Mouse (Mus musculus): Measurements from ENCODE around the gene Adra1d.

The Adra1d gene

DNA sequence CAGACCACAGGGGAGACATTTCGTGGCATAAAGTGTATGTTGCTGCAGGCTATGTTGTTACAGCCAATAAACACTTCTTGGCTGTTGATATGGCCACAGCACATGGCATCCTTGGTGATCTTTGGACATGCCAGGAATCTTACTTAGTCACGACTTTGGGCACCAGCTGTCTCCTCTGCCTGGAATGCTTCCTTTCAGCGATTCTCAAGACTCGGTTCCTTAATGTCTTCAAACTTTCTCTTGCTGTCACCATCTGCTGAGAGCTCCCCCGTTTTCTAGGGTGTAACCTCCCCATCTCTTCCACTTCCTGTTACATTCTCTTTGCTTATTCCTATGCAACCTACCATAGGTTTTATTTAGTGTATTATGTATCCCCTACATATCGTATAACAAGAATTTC lies 22.3 kb downstream of the Adra1d start:
- no peak for DNase-seq (ENCODE audit: low read depth, low spot score)

DNA sequence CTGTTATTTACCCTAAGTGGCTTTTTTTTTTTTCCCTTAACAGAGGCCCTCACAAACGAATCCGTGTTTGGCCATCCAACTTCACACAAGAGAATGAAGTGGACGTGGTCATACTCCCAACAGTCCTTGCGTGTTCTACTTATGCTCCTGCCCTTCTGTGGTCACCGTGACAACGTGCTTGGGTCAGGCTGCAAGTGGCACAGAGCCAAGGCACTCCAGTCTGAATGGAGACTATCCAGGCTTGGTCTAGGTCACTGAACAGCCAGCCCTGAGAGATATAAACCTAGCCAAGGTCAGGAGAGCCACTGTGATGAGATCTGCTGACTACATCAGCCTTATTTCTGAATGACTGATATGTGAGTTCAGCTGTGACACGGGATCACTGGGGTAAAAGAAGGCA lies 23.7 kb downstream of the Adra1d start:
- no peak for DNase-seq (ENCODE audit: low read depth, low spot score)

DNA sequence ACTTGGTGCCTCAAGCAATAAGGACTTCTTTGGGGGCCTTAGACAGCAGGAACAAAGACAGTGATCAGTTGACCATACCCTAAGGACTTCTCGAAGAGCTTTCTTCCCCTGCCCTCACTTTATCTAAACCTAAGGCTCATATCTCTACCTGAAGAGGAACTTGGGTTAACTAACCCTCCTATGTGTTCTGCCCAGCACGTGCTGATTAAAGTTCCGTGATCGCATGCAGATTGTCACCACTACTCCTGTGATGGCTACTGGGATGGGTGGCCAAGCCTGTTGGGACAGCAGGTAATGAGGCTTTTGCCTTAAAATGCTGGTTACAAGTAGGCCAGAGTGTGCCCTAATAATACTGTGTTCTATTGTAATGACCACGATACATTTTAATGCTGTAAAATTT lies 26.9 kb downstream of the Adra1d start:
- DNase-seq (ENCODE audit: low read depth, low spot score), result no peak

DNA sequence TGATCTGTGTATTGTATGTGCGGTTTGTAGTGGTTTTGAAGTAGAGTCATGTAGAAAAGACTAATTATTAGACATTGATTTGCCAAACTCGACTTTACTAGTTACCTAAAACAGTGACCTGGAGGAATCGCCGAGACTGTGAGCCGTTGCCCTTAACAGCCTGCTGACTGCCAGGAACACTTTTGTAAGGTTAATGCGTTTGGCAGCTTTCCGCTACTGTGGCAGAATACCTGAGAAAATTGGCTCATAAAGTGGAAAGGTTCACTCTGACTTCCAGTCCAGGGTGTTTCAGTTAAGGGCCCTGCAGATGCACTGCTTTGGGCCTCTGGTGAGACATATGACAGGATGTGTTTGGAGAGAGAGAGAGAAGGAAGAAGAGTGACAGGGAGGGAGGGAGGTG lies 30.8 kb downstream of the Adra1d start:
- DNase-seq (ENCODE audit: low read depth, low spot score), result no peak

DNA sequence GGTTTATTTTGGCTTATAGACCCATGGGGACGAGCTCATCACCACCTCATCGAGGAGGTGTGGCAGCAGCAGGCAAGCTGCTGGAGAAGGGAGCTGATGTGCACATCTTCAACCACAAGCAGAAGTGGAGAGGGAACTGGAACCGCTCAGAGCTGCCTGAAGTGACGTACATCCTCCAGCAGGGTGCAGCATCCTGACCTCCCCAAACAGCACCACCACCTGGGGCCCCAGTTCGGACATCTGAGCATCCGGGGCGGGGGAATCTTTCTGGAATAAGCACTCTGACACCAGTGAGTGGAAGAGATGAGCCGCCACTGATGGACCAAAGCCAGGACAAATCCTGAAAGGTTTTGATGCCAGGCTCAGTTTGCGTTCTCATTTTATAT lies 31.5 kb downstream of the Adra1d start:
- no peak for DNase-seq (ENCODE audit: low read depth, low spot score)

DNA sequence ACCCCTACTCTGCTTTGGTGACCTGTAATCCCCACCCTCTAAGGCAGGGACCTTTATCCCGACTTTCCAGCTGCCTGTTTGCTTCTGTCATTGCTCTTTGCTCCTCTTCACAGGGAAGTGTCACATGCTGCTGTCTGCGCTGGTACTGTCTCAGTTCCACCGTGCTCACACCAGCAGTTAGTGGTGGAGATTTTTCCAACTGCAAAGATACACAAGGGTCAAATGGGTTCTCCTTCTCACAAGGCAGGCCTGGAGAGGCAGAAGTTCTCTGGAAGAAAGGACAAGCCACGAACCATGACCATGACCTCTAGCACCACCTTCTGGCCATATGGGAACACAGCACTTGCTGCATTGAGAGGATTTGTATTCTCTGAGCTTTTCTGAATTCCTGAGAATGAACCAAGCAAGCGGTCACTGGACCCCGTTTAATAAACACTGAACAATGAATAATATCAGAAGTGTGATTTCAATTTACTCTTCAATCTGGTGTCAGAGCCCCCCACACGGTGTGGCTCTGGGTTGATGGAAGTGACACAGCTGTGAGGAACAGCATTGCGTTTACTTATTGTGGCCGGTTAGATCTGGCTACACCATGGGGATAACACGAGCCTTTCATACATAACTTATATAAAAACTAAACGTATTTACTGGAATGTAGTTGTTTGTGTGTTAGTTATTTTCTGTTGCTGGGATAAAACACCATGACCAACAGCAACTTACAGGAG lies 32.0 kb downstream of the Adra1d start:
- DNase-seq (ENCODE audit: low read depth, low spot score), result no peak

DNA sequence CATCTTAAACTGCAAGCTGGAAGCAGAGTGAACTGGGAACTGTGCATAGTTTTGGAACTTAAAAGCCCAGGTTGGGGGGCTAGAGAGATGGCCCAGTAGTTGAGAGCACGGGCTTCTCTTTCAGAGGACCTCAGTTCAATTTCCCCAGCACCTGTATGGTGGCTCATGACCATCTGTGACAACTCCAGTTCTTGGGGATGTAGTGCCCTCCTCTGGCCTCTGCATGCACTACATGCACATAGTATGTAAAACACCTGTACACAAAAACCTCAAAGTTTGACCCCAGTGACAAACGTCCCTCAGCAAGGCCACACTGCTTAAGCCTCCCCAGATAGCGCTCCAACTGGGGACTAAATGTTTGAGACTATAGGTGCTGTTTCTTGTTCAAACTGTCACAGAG lies 35.0 kb downstream of the Adra1d start:
- DNase-seq (ENCODE audit: low read depth, low spot score), result no peak

DNA sequence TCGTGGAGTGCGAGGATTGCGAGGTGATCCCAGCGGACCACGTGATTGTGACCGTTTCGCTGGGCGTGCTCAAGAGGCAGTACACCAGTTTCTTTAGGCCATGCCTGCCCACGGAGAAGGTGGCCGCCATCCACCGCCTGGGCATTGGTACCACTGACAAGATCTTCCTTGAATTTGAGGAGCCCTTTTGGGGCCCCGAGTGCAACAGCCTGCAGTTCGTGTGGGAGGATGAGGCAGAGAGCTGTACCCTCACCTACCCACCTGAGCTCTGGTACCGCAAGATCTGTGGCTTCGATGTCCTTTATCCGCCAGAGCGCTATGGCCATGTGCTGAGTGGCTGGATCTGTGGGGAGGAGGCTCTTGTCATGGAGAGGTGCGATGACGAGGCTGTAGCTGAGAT lies 41.3 kb downstream of the Adra1d start:
- DNase-seq (ENCODE audit: low read depth, low spot score), result no peak

DNA sequence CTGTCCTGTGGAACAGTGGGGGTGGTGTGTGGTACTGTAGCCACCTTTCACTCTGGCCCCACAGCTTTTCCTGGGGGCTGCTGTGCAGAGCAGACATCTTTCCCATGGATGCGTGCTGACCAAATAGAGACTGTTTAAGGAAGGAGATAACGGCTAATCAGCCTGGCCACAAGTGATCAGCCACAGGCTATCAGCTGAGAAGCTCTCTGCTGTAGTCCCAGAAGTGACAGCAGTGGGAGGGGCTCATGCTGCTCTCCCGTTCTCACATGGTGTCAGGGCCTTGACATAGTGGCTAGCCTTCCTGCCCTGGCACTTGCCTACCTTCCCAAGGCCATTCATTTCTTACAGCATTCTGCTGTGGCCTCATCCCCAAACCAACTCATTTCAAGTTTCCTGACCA lies 43.3 kb downstream of the Adra1d start:
- no peak for DNase-seq (ENCODE audit: low read depth, low spot score)

DNA sequence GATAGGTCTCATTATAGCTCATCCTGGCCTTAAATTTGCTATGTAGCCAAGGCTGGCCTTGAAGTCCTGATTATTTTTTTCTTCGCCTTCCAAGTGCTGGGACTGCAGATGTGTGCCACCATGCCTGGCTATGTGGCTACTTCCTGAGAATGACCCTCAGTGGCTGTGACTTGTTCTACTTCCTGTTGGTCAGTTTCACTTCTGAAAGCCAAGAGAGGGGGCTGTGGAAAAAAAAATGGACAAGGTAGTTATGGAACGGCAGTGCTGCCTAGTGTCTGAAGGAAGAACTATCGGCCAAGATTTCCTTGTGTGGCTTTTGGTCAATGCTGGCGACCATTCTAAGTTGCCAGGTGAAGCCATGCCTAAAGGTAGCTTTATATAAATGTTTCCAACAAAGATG lies 44.5 kb downstream of the Adra1d start:
- DNase-seq (ENCODE audit: low read depth, low spot score), result no peak

DNA sequence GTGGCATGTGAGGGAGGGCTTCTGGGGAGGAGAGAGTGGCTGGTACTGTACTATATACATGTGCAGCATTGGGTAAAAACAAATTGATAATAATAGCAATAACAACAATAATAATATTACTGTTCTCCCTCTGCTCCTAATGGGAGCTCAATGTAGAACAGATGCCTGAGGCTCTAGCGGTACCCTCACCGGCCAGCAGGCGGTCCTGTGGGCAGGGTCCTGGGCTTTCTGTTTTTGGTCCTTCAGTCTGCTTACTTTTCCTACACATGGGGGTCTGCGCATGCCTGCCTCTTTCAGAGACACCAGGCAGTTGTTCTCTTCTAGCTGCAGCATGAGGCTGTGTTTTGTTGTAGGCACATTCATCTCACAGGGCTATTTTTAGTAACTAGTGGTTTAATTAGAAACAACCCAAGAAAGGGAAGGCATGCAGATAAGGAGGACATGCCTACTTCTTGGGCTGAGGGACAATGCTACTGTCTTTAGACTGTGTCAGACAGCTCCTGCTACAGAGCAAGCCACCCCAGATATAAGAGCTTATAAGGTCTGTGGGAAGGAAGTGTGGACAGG lies 47.9 kb downstream of the Adra1d start:
- DNase-seq (ENCODE audit: low read depth, low spot score), result no peak

DNA sequence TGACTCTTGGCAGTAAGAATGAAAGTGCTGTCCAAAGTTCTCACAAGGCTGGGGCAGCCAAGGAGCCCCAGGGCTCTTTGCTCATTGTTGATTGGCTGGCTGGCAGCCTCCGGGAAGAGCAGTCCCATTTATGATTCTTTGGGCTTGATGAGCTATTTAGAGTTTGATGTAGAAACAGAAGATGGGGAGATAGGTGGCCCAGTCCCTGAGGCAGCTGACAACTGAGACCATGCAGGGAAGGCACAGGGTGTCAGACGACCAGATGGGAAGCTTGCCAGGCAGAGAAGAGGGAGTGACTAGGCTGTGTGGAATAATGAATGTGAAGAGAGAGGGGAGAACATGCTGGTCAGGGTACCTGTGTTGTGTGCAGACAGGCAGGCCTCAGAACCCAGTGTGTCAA lies 48.6 kb downstream of the Adra1d start:
- no peak for DNase-seq (ENCODE audit: low read depth, low spot score)

DNA sequence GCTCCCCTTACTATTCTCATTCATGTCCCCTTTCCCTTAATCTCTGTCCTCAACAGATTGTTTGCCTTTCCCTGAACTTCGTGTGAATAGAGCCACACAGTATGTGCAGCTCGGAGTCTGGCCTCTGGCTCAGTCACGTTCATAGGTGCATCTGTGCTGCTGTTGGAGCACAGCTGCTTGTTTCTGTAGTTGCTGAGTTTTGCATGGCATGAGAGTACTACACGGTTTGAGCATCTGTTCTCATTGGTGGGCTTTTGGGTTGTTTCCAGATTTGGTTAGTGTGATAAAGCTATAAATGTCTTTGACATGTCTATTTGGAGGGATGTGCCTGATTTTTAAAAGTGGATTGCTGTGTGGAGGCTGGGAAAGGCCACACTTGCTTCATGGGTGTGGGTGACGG lies 51.6 kb downstream of the Adra1d start:
- no peak for DNase-seq (ENCODE audit: low read depth, low spot score)

DNA sequence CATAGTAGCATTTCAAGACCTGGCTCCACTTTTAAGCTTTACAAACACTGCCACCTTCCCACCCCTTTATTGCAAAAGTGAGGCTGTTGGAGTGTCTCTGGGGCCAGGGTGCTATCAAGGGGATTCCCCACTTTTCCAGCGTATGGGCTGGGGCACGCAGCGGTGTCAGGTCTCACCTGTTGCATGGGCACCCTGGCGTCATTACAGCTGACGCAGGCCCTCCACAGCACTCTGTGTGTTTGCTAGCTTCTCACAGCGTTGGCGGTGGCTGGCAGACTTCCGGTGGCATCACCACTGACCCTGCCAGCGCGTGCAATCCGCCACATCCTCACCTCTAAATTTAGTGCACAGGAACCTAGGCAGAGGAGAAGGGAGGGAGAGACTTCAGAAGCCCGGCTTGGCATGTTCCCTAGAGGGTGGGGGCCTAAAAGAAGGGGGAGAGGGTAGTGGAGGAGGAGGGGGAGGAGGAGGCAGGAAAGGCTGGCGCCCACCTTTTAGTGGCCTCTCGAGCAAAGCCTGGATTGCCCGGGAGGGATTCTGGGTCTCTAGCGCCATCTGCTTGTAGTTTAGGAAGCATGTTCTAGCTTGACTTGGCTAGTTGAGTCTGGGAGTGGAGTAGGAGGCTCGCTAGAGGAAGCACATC lies 52.3 kb downstream of the Adra1d start:
- no peak for DNase-seq (ENCODE audit: low read depth, low spot score)

DNA sequence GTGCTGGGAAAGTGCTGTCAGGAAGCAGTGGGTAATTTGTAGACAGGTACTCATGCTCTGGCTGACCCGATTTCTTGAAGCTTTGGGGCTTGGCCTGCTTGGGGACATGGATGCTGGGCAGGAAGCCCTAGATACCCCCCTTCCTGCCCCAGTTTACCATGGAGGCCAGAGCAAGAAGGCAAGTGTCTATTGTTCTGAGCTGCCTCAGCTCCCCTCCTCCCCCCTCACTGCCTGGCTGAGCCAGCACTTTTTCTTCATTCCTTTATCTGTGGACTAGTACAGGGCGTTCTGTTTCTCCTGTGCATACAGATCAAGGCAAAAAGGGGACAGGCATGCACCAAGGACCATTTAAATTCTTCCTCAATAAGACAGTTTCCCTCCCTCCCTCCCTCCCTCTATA lies 53.6 kb downstream of the Adra1d start:
- no peak for DNase-seq (ENCODE audit: low read depth, low spot score)

DNA sequence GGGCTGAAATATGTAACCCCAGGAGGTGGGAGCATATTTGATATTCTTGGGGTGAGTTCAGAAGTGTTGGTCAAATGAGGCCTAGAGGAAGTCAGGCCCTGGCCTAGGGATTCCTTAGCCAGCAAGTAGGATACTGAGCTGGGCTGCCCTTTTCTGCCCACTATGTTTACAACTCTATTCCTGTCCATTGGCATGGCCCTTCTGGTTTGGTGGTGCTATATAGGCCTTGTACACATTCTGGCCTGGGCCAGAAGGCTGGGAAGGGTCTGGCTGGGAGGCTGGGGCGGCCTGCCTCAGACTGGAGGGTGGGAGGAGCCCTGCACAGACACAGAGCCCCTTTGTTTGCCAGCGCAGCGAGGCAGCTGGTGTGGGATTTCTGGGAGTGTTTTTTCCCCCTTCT lies 55.7 kb downstream of the Adra1d start:
- no peak for DNase-seq (ENCODE audit: low read depth, low spot score)

DNA sequence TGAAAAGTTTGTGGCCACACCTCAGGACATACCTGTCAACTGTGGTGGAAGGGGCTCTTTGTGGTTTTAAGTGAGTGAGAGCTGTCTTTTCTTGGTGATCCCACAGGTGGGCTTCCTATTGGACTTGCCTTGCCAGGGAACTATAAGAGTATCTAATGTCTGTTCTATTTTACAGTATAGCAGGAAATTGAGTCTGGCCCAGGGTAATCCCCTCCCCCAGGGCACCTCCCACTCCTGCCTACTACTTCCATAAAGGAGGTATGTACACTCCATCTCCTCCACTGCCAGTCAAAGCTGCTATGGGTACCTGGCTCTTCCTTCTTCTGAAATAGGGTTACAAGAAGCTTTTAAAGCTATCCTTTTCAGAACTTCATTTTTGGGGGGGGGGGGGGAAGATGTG lies 56.7 kb downstream of the Adra1d start:
- DNase-seq (ENCODE audit: low read depth, low spot score), result no peak

DNA sequence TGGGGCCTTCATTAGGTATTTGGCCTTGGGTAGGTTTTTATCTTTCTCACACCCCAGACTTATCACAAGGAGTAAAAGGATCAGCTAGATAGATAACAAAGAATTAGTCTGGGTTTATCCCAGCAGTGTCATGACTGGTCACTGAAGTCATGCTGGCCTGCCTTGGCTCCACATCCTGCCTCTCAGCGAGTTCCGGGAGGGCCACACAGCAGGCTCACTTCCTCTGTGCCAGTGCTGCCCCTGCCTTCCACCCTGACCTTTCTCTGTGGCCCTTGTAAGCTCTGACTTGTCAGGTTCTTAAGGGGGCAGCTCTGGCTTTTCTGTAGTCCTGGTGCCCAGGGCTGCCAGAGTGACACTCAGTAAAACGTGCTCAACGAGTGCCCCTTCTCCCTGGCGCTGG lies 59.5 kb downstream of the Adra1d start:
- DNase-seq (ENCODE audit: low read depth, low spot score), result no peak

DNA sequence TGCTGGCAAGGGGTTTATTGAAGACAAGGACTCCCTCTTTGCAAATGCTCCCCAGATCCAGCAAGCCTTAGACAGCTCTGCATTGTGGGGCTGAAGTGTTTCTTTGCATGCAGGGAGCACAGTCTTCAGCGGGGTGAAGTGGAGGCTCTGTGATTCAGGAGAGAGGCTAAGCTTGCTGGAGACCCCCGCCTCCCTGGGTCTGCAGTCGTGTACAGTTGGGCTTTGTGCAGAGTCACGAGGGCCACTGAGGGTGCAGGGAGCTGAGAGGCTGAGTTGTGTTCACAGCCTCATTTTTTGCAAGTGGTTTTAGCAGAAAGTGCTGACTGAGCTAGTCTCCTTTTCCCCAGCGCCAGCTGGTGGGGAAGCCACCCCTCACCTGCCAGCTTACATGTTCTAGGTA lies 60.2 kb downstream of the Adra1d start:
- no peak for DNase-seq (ENCODE audit: low read depth, low spot score)

DNA sequence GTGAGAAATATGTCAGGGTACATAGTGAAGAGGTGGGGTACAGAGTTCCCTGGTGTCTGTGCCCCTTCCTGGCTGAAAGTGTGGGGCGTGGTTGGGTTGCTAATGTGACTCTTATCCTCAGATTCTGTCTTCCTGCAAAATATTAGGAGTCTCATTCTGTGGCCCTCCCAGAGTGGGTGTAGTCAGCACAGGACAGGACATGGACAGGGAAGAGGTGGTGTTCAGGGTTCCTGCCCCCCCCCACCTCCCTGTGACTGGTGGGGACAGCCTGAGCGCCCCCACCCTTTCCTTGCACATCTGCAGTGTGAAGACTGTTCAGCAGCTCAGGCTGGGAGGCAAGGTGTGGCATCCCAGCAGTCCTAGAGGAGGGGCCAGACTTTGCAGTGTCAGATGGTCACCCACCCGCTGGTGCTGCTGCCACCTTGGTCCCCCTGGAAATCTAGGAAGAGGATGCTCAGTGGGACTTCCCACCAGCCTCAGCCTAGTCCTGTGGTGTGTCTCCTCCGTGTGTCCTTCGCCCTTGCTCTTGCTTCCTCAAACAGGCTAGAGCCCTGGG lies 62.7 kb downstream of the Adra1d start:
- DNase-seq (ENCODE audit: low read depth, low spot score), result no peak

DNA sequence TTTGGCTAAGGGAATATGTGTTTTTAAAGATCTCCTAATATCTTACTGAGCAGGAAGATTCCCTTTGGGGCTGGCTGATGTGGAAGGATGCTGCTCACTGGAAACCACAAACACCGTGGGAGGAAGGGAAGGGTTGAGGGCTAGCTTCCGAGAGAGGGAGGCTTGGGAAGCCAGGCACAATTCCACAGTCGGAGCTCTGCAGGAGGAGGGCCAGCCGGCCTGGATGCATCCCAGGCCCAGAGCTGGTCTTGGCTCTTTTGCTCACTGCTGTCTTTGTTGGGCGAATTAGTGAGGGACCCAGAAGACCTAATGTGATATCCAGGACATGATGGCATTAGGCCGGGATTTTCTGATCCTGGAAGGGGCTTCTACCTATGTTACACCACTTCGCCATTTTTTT lies 63.9 kb downstream of the Adra1d start:
- DNase-seq (ENCODE audit: low read depth, low spot score), result no peak

DNA sequence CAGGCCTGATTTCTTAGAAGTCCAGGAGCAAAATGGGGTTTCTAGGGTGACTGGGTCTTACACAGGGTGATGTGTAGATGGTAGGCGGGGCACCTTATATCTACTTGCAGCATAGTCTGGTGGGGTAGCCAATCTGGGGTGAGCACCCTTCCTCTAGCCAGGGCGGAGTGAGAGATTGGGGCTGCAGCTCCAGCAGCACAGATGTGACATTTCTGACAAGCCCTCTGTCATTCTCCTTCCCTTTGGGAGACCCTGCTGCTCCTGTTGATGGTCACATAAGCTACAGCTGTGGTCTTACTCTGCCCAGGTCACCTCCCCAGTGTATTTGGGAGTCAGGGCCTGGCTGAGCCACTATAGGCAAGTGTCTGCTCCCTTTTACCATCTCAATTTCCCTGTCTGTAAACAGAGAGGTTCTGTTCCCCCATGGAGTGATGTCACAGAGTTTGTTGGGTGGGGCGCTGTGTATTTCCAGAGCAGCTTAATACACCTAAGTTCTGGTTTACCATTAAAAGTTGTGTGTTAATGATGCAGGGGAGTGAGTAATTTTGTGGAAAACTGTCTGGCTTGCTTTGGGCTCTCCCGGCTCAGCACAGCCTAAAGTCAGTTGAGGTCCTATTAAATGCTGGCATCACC lies 64.7 kb downstream of the Adra1d start:
- DNase-seq (ENCODE audit: low read depth, low spot score), result no peak

All from brain, embryonic 18.5 days (tissue).